Mouse (Mus musculus): ENCODE measurements around the gene Siae. TPM values are rescaled to one million over a fixed set of nuclear protein-coding genes. Genes with fewer than 3 reads are reported as not detected.

Gene Siae
- polyA plus RNA-seq, 1 experiment from 2014 or later: 13.3 TPM

DNA sequence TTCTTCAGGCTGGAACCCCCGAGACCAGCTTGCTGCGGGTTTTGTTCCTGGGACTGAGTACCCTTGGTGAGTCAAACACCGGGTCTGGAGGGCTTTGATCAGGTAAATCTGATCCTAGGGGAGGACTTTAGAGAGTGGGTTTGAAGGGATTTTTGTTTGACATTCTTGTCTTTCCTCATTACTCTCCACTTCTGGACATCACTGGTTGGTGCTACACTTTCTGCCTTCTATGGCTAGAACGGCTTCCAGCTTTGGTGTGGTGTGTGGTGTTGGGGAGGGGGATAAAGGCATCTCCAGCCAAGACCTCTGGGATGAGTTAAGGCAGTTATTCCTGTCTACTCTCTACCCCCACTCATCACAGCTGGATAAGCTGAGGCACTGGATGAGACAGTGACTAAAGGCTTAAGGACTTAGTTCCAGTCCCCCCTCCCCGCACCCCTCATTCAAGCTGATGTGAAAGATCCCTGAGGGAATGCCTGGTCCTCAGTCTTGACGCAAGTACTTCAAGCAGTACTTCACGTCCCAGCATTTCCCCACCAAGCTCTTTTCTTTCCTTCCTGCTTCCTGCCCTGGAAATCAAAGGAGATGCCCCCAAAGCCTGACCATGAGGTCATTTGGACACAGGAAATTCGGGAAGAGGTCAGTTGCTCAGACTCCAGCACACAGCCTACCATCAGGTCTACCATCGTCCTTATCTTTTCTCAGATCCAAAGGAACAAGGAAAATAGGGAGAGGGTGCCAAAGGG, 27.1 kb upstream of the Siae start:
- no peaks in the 10 kb centered on the region for H3K9me3 ChIP-seq
- no peak for ATAC-seq (ENCODE audit: low FRiP score, low read depth)
- peaks cover 20% of the 10 kb centered on the region for H3K4me1 ChIP-seq (replicated peaks)
- H3K27ac ChIP-seq (replicated peaks): no peak overlapping the region
- 23% methylated on average over 9 of the region's 9 CpGs for WGBS
- peaks cover 43% of the 10 kb centered on the region for H3K27me3 ChIP-seq
- H3K9ac ChIP-seq: no peak overlapping the region
- peak overlapping the region; percentile 61; the same call in 1 of the 2 replicates for H3K4me2 ChIP-seq
- H3K4me3 ChIP-seq: peak overlapping the region; percentile 34
- peaks cover 5% of the 10 kb centered on the region for H3K36me3 ChIP-seq

- peak; percentile 64 for ATAC-seq (ENCODE audit: low FRiP score, low read depth)
- Histone ChIP-seq H3K4me2 (peak overlapping the region; percentile 61), H3K9me3 (no peaks in the 10 kb centered on the region), H3K9ac (peak overlapping the region; percentile 24), H3K36me3 (no peaks in the 10 kb centered on the region), H3K27ac (replicated peaks) (no peak overlapping the region; the same call in 1 of the 2 replicates), H3K27me3 (peaks cover 43% of the 10 kb centered on the region), H3K4me1 (replicated peaks) (peaks cover 20% of the 10 kb centered on the region), H3K4me3 (peak overlapping the region; percentile 34)
- WGBS: under 1% methylated on average over 32 of the region's 32 CpGs
These were observed 25.2 kb upstream of the Siae start for GRCm38 (mm10) chr9:37530031-37530887.

DNA sequence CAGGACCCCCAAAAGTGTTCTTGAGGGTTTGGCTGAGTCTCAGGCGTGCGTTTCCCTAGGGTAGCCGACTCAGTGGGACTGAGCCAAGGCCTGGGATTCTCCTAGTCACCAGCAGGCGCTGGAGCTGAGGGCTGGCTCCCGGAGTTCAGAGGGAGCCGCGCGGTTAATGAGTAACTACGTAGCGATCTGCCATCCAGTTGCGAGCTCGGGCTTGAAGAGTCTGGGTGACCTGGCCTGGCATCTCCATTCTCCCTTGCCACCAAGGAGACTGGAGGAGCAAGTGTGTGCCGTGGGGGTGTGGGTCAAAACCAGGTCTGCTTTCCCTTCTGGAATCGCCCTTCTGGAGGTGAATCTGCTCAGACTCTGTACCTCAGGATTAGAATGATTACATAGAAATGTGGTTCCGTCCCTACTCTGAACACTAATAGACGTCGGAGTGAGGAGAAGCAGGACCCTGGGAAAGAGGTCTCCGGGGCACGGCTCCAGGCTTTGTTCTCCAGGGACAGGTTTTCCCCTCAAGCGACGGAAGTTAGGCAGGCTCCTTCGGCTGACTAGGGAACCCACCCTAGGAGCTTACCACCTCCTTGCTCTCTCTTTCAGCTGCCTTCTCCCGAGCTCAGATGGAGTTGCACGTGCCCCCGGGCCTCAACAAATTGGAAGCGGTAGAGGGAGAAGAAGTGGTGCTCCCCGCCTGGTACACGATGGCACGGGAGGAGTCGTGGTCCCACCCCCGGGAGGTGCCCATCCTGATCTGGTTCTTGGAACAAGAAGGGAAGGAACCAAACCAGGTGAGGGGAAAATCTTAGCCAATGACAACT, 24.4 kb upstream of the Siae start:
- Histone ChIP-seq H3K9ac (peak overlapping the region; percentile 15; the same call in 1 of the 2 replicates), H3K27ac (replicated peaks) (no peak overlapping the region), H3K27me3 (peaks cover 36% of the 10 kb centered on the region)

GRCm38 (mm10) chr9:37536851-37537250, 18.6 kb upstream of the Siae start:
- Histone ChIP-seq H3K9ac (no peak overlapping the region), H3K4me1 (replicated peaks) (no peaks in the 10 kb centered on the region), H3K27me3 (no peaks in the 10 kb centered on the region), H3K27ac (replicated peaks) (no peak overlapping the region), H3K4me2 (no peak overlapping the region), H3K4me3 (no peak overlapping the region), H3K9me3 (no peaks in the 10 kb centered on the region), H3K36me3 (no peaks in the 10 kb centered on the region)
- no peak for ATAC-seq (ENCODE audit: low FRiP score, low read depth)
- WGBS: 83% methylated on average over 4 of the region's 4 CpGs

More for the DNA sequence above, 24.4 kb upstream of the Siae start:
- WGBS: 3% methylated on average over 31 of the region's 31 CpGs
- Histone ChIP-seq H3K9me3 (no peaks in the 10 kb centered on the region), H3K4me1 (replicated peaks) (peaks cover 20% of the 10 kb centered on the region), H3K4me2 (peak overlapping the region; percentile 61), H3K36me3 (no peaks in the 10 kb centered on the region), H3K4me3 (peak overlapping the region; percentile 34)
- peak; percentile 63 for ATAC-seq (ENCODE audit: low FRiP score, low read depth)

GRCm38 (mm10) chr9:37537658-37538250, 17.7 kb upstream of the Siae start:
- Histone ChIP-seq H3K9ac (no peak overlapping the region), H3K4me1 (replicated peaks) (no peaks in the 10 kb centered on the region), H3K9me3 (no peaks in the 10 kb centered on the region), H3K36me3 (no peaks in the 10 kb centered on the region), H3K4me2 (no peak overlapping the region), H3K27me3 (0 out of 2 replicates have a peak, but pooled peaks cover 4% of the 10 kb centered on the region), H3K27ac (replicated peaks) (no peak overlapping the region), H3K4me3 (no peak overlapping the region)
- ATAC-seq (ENCODE audit: low FRiP score, low read depth): no peak
- WGBS: 73% methylated on average over 5 of the region's 5 CpGs

- no peak within 1 kb of the TSS for H3K9ac ChIP-seq
- ATAC-seq (ENCODE audit: low FRiP score, low read depth): 0 out of 2 replicates have a peak, but pooled peaks have one; percentile 21
These were observed 16.1 kb upstream of the Siae start, which contains the start of gene Vsig2 for GRCm38 (mm10) chr9:37539170-37540025. Vsig2 (plus strand) TSS chr9:37539255.

DNA sequence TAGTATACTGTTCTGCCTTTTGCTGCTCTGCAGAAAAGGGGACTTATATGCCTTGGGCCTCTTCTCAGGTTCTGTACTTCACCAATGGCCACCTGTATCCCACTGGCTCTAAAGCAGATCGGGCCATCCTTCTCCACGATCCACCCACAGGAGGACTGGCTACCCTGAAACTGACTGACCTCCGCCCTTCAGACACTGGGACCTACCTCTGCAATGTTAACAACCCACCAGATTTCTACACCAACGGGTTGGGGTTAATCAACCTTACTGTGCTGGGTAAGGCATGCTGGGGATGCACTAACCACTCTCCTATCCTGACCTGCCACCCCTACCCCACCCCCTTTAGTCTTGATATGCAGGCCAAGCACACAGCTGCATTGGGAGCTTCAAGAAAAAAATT, 15.3 kb upstream of the Siae start:
- H3K27ac ChIP-seq (replicated peaks): no peak overlapping the region
- H3K4me2 ChIP-seq: no peak overlapping the region
- WGBS: 86% methylated on average over 4 of the region's 4 CpGs
- H3K9me3 ChIP-seq: no peaks in the 10 kb centered on the region
- ATAC-seq (ENCODE audit: low FRiP score, low read depth): no peak
- no peak overlapping the region for H3K4me3 ChIP-seq
- H3K27me3 ChIP-seq: peaks cover 19% of the 10 kb centered on the region
- H3K4me1 ChIP-seq (replicated peaks): peaks cover 12% of the 10 kb centered on the region
- H3K9ac ChIP-seq: no peak overlapping the region
- no peaks in the 10 kb centered on the region for H3K36me3 ChIP-seq

More at GRCm38 (mm10) chr9:37539170-37540025, 16.1 kb upstream of the Siae start, which contains the start of gene Vsig2:
- no peak within 1 kb of the TSS for H3K4me2 ChIP-seq
- H3K4me3 ChIP-seq: no peak within 1 kb of the TSS
- H3K9me3 ChIP-seq: no peaks in the 10 kb centered on the region
- H3K27me3 ChIP-seq: peaks cover 16% of the 10 kb centered on the region; the same call in 1 of the 2 replicates
- no peaks in the 10 kb centered on the region for H3K36me3 ChIP-seq
- 49% methylated on average over 23 of the region's 23 CpGs for WGBS
- H3K27ac ChIP-seq (replicated peaks): no peak within 1 kb of the TSS
- peaks cover 4% of the 10 kb centered on the region for H3K4me1 ChIP-seq (replicated peaks)

DNA sequence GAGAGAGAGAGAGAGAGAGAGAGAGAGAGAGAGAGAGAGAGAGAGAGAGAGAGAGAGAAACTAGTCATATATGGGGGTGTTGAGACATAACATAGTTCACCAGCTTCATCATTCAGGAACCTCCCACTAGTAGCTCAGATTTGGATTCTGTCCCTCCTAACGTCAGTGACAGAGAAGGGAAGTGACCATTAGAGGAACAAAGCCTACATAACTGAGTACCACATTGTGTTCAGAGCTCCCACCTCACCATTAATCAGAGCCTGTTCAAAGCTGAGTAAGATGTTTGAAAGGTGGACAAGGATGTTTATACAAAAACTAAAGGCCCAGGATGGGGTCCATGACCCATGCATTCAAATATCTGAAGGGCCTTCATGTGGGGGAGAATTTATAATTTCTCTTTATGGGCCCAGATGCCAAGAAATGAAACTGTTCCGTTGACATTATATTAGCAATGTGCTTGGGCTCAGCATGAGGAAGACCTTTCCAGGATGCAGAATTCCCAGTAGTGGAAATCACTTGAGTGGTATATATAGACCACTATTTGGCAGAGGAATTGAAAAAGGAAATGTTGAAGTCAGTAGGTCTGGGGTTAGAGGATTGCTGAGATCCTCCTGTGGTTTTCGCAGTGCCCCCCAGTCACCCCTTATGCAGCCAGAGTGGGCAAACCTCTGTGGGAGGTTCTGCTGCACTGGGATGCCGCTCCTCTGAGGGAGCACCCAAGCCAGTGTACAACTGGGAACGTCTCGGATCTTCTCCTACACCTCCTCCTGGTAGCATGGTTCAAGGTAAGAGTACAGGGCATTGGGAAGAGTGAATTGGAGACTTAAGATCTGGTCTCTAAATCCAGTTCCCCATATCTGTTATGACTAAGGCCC, 14.6 kb upstream of the Siae start:
- no peak overlapping the region for H3K27ac ChIP-seq (replicated peaks)
- 83% methylated on average over 6 of the region's 6 CpGs for WGBS
- H3K4me2 ChIP-seq: no peak overlapping the region
- no peak for ATAC-seq (ENCODE audit: low FRiP score, low read depth)
- H3K9ac ChIP-seq: no peak overlapping the region
- no peaks in the 10 kb centered on the region for H3K9me3 ChIP-seq
- H3K4me1 ChIP-seq (replicated peaks): peaks cover 19% of the 10 kb centered on the region
- H3K36me3 ChIP-seq: no peaks in the 10 kb centered on the region
- H3K27me3 ChIP-seq: peaks cover 26% of the 10 kb centered on the region
- H3K4me3 ChIP-seq: no peak overlapping the region

DNA sequence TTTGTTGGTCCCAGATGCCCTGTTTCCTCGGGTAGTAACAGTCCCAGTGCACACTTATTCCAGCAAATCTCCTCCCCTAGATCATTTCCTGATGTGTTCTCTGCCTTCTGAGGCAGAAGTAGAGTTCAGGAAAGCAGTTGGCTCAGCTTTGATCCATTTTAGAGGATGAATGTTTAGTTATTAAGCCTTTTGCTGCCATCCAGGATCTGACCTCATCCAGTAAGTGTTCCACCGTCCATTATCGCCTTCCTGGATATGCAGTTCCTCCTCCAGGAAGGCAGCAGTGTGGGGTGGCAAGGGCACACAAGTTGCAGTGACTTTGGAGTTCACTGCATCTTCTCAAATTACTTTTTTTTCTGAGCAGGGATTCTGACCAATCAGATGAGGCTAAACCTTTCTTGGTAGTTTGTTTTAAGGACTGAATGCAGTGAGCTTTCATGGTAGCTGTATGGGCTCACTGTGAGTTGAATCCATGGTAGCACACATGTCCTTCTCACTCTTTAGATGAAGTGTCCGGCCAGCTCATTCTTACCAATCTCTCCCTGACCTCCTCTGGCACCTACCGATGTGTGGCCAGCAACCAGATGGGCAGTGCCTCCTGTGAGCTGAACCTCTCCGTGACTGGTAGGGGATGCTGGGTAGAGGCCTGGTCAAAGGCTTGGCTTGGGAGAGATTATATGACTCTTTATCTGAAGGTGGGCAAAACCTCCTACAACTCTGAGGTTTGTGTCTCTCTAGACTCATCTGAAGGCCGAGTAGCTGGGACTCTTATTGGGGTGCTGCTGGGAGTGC, 13.5 kb upstream of the Siae start:
- Histone ChIP-seq H3K27me3 (peaks cover 36% of the 10 kb centered on the region), H3K4me3 (no peak overlapping the region), H3K9me3 (no peaks in the 10 kb centered on the region), H3K4me1 (replicated peaks) (peaks cover 21% of the 10 kb centered on the region), H3K27ac (replicated peaks) (no peak overlapping the region), H3K4me2 (no peak overlapping the region), H3K9ac (no peak overlapping the region), H3K36me3 (no peaks in the 10 kb centered on the region)
- no peak for ATAC-seq (ENCODE audit: low FRiP score, low read depth)
- WGBS: 73% methylated on average over 7 of the region's 7 CpGs
